Mouse (Mus musculus) gonadal fat pad, adult 2 months (tissue): ENCODE measurements around the gene Kcna10. TPM values are rescaled to one million over a fixed set of nuclear protein-coding genes. Genes with fewer than 3 reads are reported as not detected.

Source experiments
- DNase-seq: peaks from one replicate; pipeline ENCODE4 v3.0.0-alpha.2; 2012; ENCODE audit warnings: low read depth
- polyA plus RNA-seq: library from polyadenylated mRNA; depleted of rRNA; stranded (reverse); fragments of >200 nt; gene quantifications from 2 replicates; pipeline ENCODE4 v1.2.3, GENCODE M21; 2012; rRNA removed

Kcna10 gene
- polyA plus RNA-seq, 1 experiment = not detected

GRCm38 (mm10) chr3:107241389-107242094 lies 58.7 kb downstream of the Kcna10 start:
- no peak for DNase-seq

Other genes with a start within 250 kb of the Kcna10 start
- 0.61 and 0.76 TPM in 2 replicates for gene Kcna3, start 146.9 kb upstream of the Kcna10 start, polyA plus RNA-seq
- 0.54 and 0.57 TPM in 2 replicates for gene Kcna2, start 81.9 kb upstream of the Kcna10 start, polyA plus RNA-seq
- 0.22 and 0.23 TPM in 2 replicates for gene Cym, start 38.7 kb downstream of the Kcna10 start, polyA plus RNA-seq
- gene A630076J17Rik, start 47.6 kb downstream of the Kcna10 start, polyA plus RNA-seq = 0.07 TPM in 1 of 2 replicates, not detected in the other
- 0.09 and 0.12 TPM in 2 replicates for gene Prok1, start 56.7 kb downstream of the Kcna10 start, polyA plus RNA-seq
- gene Lamtor5, start 95.8 kb downstream of the Kcna10 start, polyA plus RNA-seq = 116 and 121 TPM in 2 replicates
- 2.4 and 2.7 TPM in 2 replicates for gene Slc16a4, start 108.2 kb downstream of the Kcna10 start, polyA plus RNA-seq
- gene Rbm15, start 150.6 kb downstream of the Kcna10 start, polyA plus RNA-seq = 6.4 and 8.5 TPM in 2 replicates